Mouse (Mus musculus) MEL (cell line): ENCODE measurements around the gene Mybpc2. TPM values are rescaled to one million over a fixed set of nuclear protein-coding genes. Genes with fewer than 3 reads are reported as not detected.

Experiments
- DNase-seq: peaks from one replicate; pipeline ENCODE4 v3.0.0; 2011; ENCODE audit warnings: low read depth, low spot score
- H3K27ac ChIP-seq: 2 replicates; pipeline ENCODE4 v1.5.1; 2012; ENCODE audit warnings: low read depth, mild to moderate bottlenecking, control low read depth, low read length, moderate library complexity; ENCODE audit not compliant: control insufficient read depth
- H3K27me3 ChIP-seq, 2 experiments: fragments of 150-350 bp in 1 of 2; sonication (generic) in 1 of 2; 2 replicates each; pipeline ENCODE4 v1.6.1; 2012; ENCODE audit warnings: low read length in 2 of 2, mild to moderate bottlenecking in 2 of 2, improper control_type of control experiment in 1 of 2, moderate library complexity in 1 of 2; ENCODE audit not compliant: insufficient read depth in 2 of 2, control insufficient read depth in 1 of 2
- H3K36me3 ChIP-seq, 2 experiments: 2 replicates each; pipeline ENCODE4 v1.6.1; 2012 to 2014; ENCODE audit warnings: low read length in 2 of 2, improper control_type of control experiment in 1 of 2, inconsistent platforms in 1 of 2, mild to moderate bottlenecking in 1 of 2; ENCODE audit not compliant: insufficient read depth in 2 of 2, control insufficient read depth in 1 of 2
- H3K4me1 ChIP-seq, 2 experiments: fragments of 150-350 bp in 1 of 2; sonication (generic) in 1 of 2; 2 replicates each; pipeline ENCODE4 v1.6.1; 2012; ENCODE audit warnings: low read length in 2 of 2, improper control_type of control experiment in 1 of 2, mild to moderate bottlenecking in 1 of 2; ENCODE audit not compliant: insufficient read depth in 2 of 2, control insufficient read depth in 1 of 2
- H3K4me3 ChIP-seq, 2 experiments: fragments of 150-350 bp in 1 of 2; sonication (generic) in 1 of 2; 2 replicates each; pipeline ENCODE4 v1.5.1; 2012; ENCODE audit warnings: low read depth in 2 of 2, low read length in 2 of 2, mild to moderate bottlenecking in 2 of 2, moderate library complexity in 2 of 2, control low read depth in 1 of 2, improper control_type of control experiment in 1 of 2; ENCODE audit not compliant: control insufficient read depth in 1 of 2, insufficient read depth in 1 of 2
- H3K79me2 ChIP-seq: 2 replicates; pipeline ENCODE4 v1.6.1; 2012; ENCODE audit warnings: mild to moderate bottlenecking, low read length, moderate library complexity; ENCODE audit not compliant: control insufficient read depth, poor library complexity, insufficient read depth
- H3K9ac ChIP-seq: 2 replicates; pipeline ENCODE4 v1.6.1; 2012; ENCODE audit warnings: low read depth, mild to moderate bottlenecking, control low read depth, low read length, moderate library complexity; ENCODE audit not compliant: control insufficient read depth, poor library complexity, severe bottlenecking
- H3K9me3 ChIP-seq: fragments of 150-350 bp; sonication (generic); replicated peaks from 2 replicates; pipeline ENCODE4 v1.6.1; 2012; ENCODE audit warnings: mild to moderate bottlenecking, low read length, improper control_type of control experiment, moderate library complexity; ENCODE audit not compliant: insufficient read depth
- BHLHE40 ChIP-seq: IDR thresholded peaks from 2 replicates; pipeline ENCODE4 v1.6.1; 2012; ENCODE audit warnings: low read depth, mild to moderate bottlenecking, inconsistent platforms, low read length, improper control_type of control experiment, borderline replicate concordance
- CHD1 ChIP-seq: IDR thresholded peaks from 2 replicates; pipeline ENCODE4 v1.6.1; 2012; ENCODE audit warnings: low read depth, mild to moderate bottlenecking, inconsistent platforms, low read length, improper control_type of control experiment
- CHD2 ChIP-seq: IDR thresholded peaks from 2 replicates; pipeline ENCODE4 v1.6.1; 2011; ENCODE audit warnings: low read length, improper control_type of control experiment
- CTCF ChIP-seq, 3 experiments: IDR thresholded peaks in 2 of 3; conservative IDR thresholded peaks in 1 of 3; 2 replicates each; pipeline ENCODE4 v1.5.1; 2011 to 2012; ENCODE audit warnings: low read length in 3 of 3, low read depth in 2 of 3, mild to moderate bottlenecking in 2 of 3, improper control_type of control experiment in 1 of 3, inconsistent platforms in 1 of 3, mixed read lengths in 1 of 3, moderate library complexity in 1 of 3; ENCODE audit not compliant: control insufficient read depth in 1 of 3, insufficient read depth in 1 of 3, poor library complexity in 1 of 3, severe bottlenecking in 1 of 3
- ETS1 ChIP-seq: IDR thresholded peaks from 2 replicates; pipeline ENCODE4 v1.6.1; 2012; ENCODE audit warnings: low read depth, mild to moderate bottlenecking, inconsistent platforms, low read length, improper control_type of control experiment, moderate library complexity
- GATA1 ChIP-seq: IDR thresholded peaks from 2 replicates; pipeline ENCODE4 v1.6.1; 2011; ENCODE audit warnings: low read depth, low read length, improper control_type of control experiment
- HCFC1 ChIP-seq: IDR thresholded peaks from 2 replicates; pipeline ENCODE4 v1.6.1; 2012; ENCODE audit warnings: low read depth, mild to moderate bottlenecking, inconsistent platforms, low read length, improper control_type of control experiment, moderate library complexity
- JUND ChIP-seq: IDR thresholded peaks from 2 replicates; pipeline ENCODE4 v1.6.1; 2011; ENCODE audit warnings: low read depth, mild to moderate bottlenecking, improper control_type of control experiment, low read length
- MEF2A ChIP-seq: IDR thresholded peaks from 2 replicates; pipeline ENCODE4 v1.6.1; 2014; ENCODE audit warnings: low read depth, mild to moderate bottlenecking, inconsistent platforms, low read length, improper control_type of control experiment; ENCODE audit not compliant: poor library complexity, insufficient replicate concordance, severe bottlenecking; ENCODE audit errors: extremely low read depth
- MYB ChIP-seq: IDR thresholded peaks from 2 replicates; pipeline ENCODE4 v1.6.1; 2011; ENCODE audit warnings: mild to moderate bottlenecking, low read depth, low read length, improper control_type of control experiment
- MYC ChIP-seq: IDR thresholded peaks from 2 replicates; pipeline ENCODE4 v1.6.1; 2011; ENCODE audit warnings: low read depth, mild to moderate bottlenecking, low read length, improper control_type of control experiment, moderate library complexity
- NRF1 ChIP-seq: IDR thresholded peaks from 2 replicates; pipeline ENCODE4 v1.6.1; 2014; ENCODE audit warnings: low read depth, mild to moderate bottlenecking, inconsistent platforms, low read length, improper control_type of control experiment, moderate library complexity; ENCODE audit not compliant: poor library complexity, insufficient read depth, severe bottlenecking
- POLR2A ChIP-seq, 2 experiments: IDR thresholded peaks; 2 replicates each; pipeline ENCODE4 v1.6.1; 2011 to 2012; ENCODE audit warnings: low read length in 2 of 2, mild to moderate bottlenecking in 2 of 2, control low read depth in 1 of 2, improper control_type of control experiment in 1 of 2, low read depth in 1 of 2, moderate library complexity in 1 of 2; ENCODE audit not compliant: control insufficient read depth in 1 of 2, insufficient read depth in 1 of 2, poor library complexity in 1 of 2
- RAD21 ChIP-seq: IDR thresholded peaks from 2 replicates; pipeline ENCODE4 v1.6.1; 2011; ENCODE audit warnings: mild to moderate bottlenecking, low read depth, low read length, improper control_type of control experiment
- SIN3A ChIP-seq: IDR thresholded peaks from 2 replicates; pipeline ENCODE4 v1.6.1; 2012; ENCODE audit warnings: low read length, improper control_type of control experiment, inconsistent platforms
- TCF12 ChIP-seq: IDR thresholded peaks from 2 replicates; pipeline ENCODE4 v1.6.1; 2014; ENCODE audit warnings: low read depth, mild to moderate bottlenecking, inconsistent platforms, low read length, improper control_type of control experiment, moderate library complexity
- ZMIZ1 ChIP-seq: IDR thresholded peaks from 2 replicates; pipeline ENCODE4 v1.6.1; 2012; ENCODE audit warnings: low read depth, mild to moderate bottlenecking, inconsistent platforms, low read length, improper control_type of control experiment, moderate library complexity
- polyA plus RNA-seq, 2 experiments: library from polyadenylated mRNA; stranded (reverse) in 1 of 2; unstranded in 1 of 2; fragments of >175 nt in 1 of 2; fragments of >200 nt in 1 of 2; gene quantifications; 2 replicates each; pipeline versions ENCODE4 v1.2.1 to v1.2.4; 2012; ENCODE audit warnings: low replicate concordance in 2 of 2, low read depth in 1 of 2; ENCODE audit not compliant: insufficient read length in 2 of 2, insufficient read depth in 1 of 2, missing spikeins in 1 of 2
- total RNA-seq: library from RNA; depleted of rRNA; stranded (reverse); fragments of 300-350 nt; gene quantifications from 2 replicates; pipeline ENCODE4 v1.2.3, GENCODE M21; 2012

The Mybpc2 gene
- total and polyA plus RNA-seq, 3 experiments = not detected

GRCm38 (mm10) chr7:44537496-44537895 is 13.0 kb upstream of the Mybpc2 start:
- no peaks in the 10 kb centered on the region for H3K4me1 ChIP-seq
- H3K36me3 ChIP-seq = no peaks in the 10 kb centered on the region
- H3K27ac ChIP-seq = no peak overlapping the region
- TF ChIP-seq ZMIZ1 (no peak), POLR2A (IDR thresholded peaks at IDR 0.05; ENCODE audit: control insufficient read depth in 1 of 2, insufficient read depth in 1 of 2, low read depth in 1 of 2, low read length in 2 of 2, poor library complexity in 1 of 2) (no peak), JUND (no peak), CTCF (IDR thresholded peaks at IDR 0.05 in 2 of 3, conservative IDR thresholded peaks at IDR 0.05 in 1 of 3; ENCODE audit: control insufficient read depth in 1 of 3, insufficient read depth in 1 of 3, low read depth in 2 of 3, low read length in 3 of 3, poor library complexity in 1 of 3, severe bottlenecking in 1 of 3) (no peak), SIN3A (no peak), CHD2 (no peak), GATA1 (no peak), NRF1 (no peak), MYB (no peak), BHLHE40 (no peak), TCF12 (no peak), MEF2A (no peak), HCFC1 (no peak), RAD21 (no peak), ETS1 (no peak), MYC (no peak), CHD1 (no peak)
- H3K9me3 ChIP-seq = no peaks in the 10 kb centered on the region
- H3K4me3 ChIP-seq = no peak overlapping the region
- no peak for DNase-seq
- no peaks in the 10 kb centered on the region for H3K79me2 ChIP-seq
- no peaks in the 10 kb centered on the region for H3K27me3 ChIP-seq
- H3K9ac ChIP-seq = no peak overlapping the region

GRCm38 (mm10) chr7:44537009-44537408 is 12.6 kb upstream of the Mybpc2 start:
- no peak for DNase-seq
- Histone ChIP-seq H3K9me3 (no peaks in the 10 kb centered on the region), H3K4me1 (no peaks in the 10 kb centered on the region), H3K36me3 (no peaks in the 10 kb centered on the region), H3K9ac (no peak overlapping the region), H3K27ac (no peak overlapping the region), H3K79me2 (no peaks in the 10 kb centered on the region), H3K27me3 (no peaks in the 10 kb centered on the region), H3K4me3 (no peak overlapping the region)
- TF ChIP-seq MEF2A (no peak), CHD2 (no peak)
